Mouse (Mus musculus) MEL (cell line): Measurements from ENCODE around the gene Msx2. TPM values are rescaled to one million over a fixed set of nuclear protein-coding genes. Genes with fewer than 3 reads are reported as not detected.

Source experiments
- DNase-seq: peaks from one replicate; pipeline ENCODE4 v3.0.0; 2011; ENCODE audit warnings: low read depth, low spot score
- H3K27ac ChIP-seq: 2 replicates; pipeline ENCODE4 v1.5.1; 2012; ENCODE audit warnings: low read depth, mild to moderate bottlenecking, control low read depth, low read length, moderate library complexity; ENCODE audit not compliant: control insufficient read depth
- H3K27me3 ChIP-seq, 2 experiments: fragments of 150-350 bp in 1 of 2; sonication (generic) in 1 of 2; 2 replicates each; pipeline ENCODE4 v1.6.1; 2012; ENCODE audit warnings: low read length in 2 of 2, mild to moderate bottlenecking in 2 of 2, improper control_type of control experiment in 1 of 2, moderate library complexity in 1 of 2; ENCODE audit not compliant: insufficient read depth in 2 of 2, control insufficient read depth in 1 of 2
- H3K36me3 ChIP-seq, 2 experiments: 2 replicates each; pipeline ENCODE4 v1.6.1; 2012 to 2014; ENCODE audit warnings: low read length in 2 of 2, improper control_type of control experiment in 1 of 2, inconsistent platforms in 1 of 2, mild to moderate bottlenecking in 1 of 2; ENCODE audit not compliant: insufficient read depth in 2 of 2, control insufficient read depth in 1 of 2
- H3K4me1 ChIP-seq, 2 experiments: fragments of 150-350 bp in 1 of 2; sonication (generic) in 1 of 2; 2 replicates each; pipeline ENCODE4 v1.6.1; 2012; ENCODE audit warnings: low read length in 2 of 2, improper control_type of control experiment in 1 of 2, mild to moderate bottlenecking in 1 of 2; ENCODE audit not compliant: insufficient read depth in 2 of 2, control insufficient read depth in 1 of 2
- H3K4me3 ChIP-seq, 2 experiments: fragments of 150-350 bp in 1 of 2; sonication (generic) in 1 of 2; 2 replicates each; pipeline ENCODE4 v1.5.1; 2012; ENCODE audit warnings: low read depth in 2 of 2, low read length in 2 of 2, mild to moderate bottlenecking in 2 of 2, moderate library complexity in 2 of 2, control low read depth in 1 of 2, improper control_type of control experiment in 1 of 2; ENCODE audit not compliant: control insufficient read depth in 1 of 2, insufficient read depth in 1 of 2
- H3K79me2 ChIP-seq: 2 replicates; pipeline ENCODE4 v1.6.1; 2012; ENCODE audit warnings: mild to moderate bottlenecking, low read length, moderate library complexity; ENCODE audit not compliant: control insufficient read depth, poor library complexity, insufficient read depth
- H3K9ac ChIP-seq: 2 replicates; pipeline ENCODE4 v1.6.1; 2012; ENCODE audit warnings: low read depth, mild to moderate bottlenecking, control low read depth, low read length, moderate library complexity; ENCODE audit not compliant: control insufficient read depth, poor library complexity, severe bottlenecking
- H3K9me3 ChIP-seq: fragments of 150-350 bp; sonication (generic); replicated peaks from 2 replicates; pipeline ENCODE4 v1.6.1; 2012; ENCODE audit warnings: mild to moderate bottlenecking, low read length, improper control_type of control experiment, moderate library complexity; ENCODE audit not compliant: insufficient read depth
- BHLHE40 ChIP-seq: IDR thresholded peaks from 2 replicates; pipeline ENCODE4 v1.6.1; 2012; ENCODE audit warnings: low read depth, mild to moderate bottlenecking, inconsistent platforms, low read length, improper control_type of control experiment, borderline replicate concordance
- CHD2 ChIP-seq: IDR thresholded peaks from 2 replicates; pipeline ENCODE4 v1.6.1; 2011; ENCODE audit warnings: low read length, improper control_type of control experiment
- E2F4 ChIP-seq: IDR thresholded peaks from 2 replicates; pipeline ENCODE4 v1.6.1; 2011; ENCODE audit warnings: low read depth, low read length, improper control_type of control experiment, borderline replicate concordance
- GATA1 ChIP-seq: IDR thresholded peaks from 2 replicates; pipeline ENCODE4 v1.6.1; 2011; ENCODE audit warnings: low read depth, low read length, improper control_type of control experiment
- MEF2A ChIP-seq: IDR thresholded peaks from 2 replicates; pipeline ENCODE4 v1.6.1; 2014; ENCODE audit warnings: low read depth, mild to moderate bottlenecking, inconsistent platforms, low read length, improper control_type of control experiment; ENCODE audit not compliant: poor library complexity, insufficient replicate concordance, severe bottlenecking; ENCODE audit errors: extremely low read depth
- MYB ChIP-seq: IDR thresholded peaks from 2 replicates; pipeline ENCODE4 v1.6.1; 2011; ENCODE audit warnings: mild to moderate bottlenecking, low read depth, low read length, improper control_type of control experiment
- MYC ChIP-seq: IDR thresholded peaks from 2 replicates; pipeline ENCODE4 v1.6.1; 2011; ENCODE audit warnings: low read depth, mild to moderate bottlenecking, low read length, improper control_type of control experiment, moderate library complexity
- NRF1 ChIP-seq: IDR thresholded peaks from 2 replicates; pipeline ENCODE4 v1.6.1; 2014; ENCODE audit warnings: low read depth, mild to moderate bottlenecking, inconsistent platforms, low read length, improper control_type of control experiment, moderate library complexity; ENCODE audit not compliant: poor library complexity, insufficient read depth, severe bottlenecking
- POLR2AphosphoS2 ChIP-seq: IDR thresholded peaks from 2 replicates; pipeline ENCODE4 v1.6.1; 2011; ENCODE audit warnings: low read length, improper control_type of control experiment
- POLR2AphosphoS5 ChIP-seq: IDR thresholded peaks from 2 replicates; pipeline ENCODE4 v1.6.1; 2012; ENCODE audit warnings: low read depth, borderline replicate concordance, mild to moderate bottlenecking, inconsistent platforms, low read length, moderate library complexity, mixed read lengths
- RAD21 ChIP-seq: IDR thresholded peaks from 2 replicates; pipeline ENCODE4 v1.6.1; 2011; ENCODE audit warnings: mild to moderate bottlenecking, low read depth, low read length, improper control_type of control experiment
- RCOR1 ChIP-seq: IDR thresholded peaks from 2 replicates; pipeline ENCODE4 v1.6.1; 2012; ENCODE audit warnings: low read depth, mild to moderate bottlenecking, inconsistent platforms, low read length, improper control_type of control experiment
- SIN3A ChIP-seq: IDR thresholded peaks from 2 replicates; pipeline ENCODE4 v1.6.1; 2012; ENCODE audit warnings: low read length, improper control_type of control experiment, inconsistent platforms
- SMC3 ChIP-seq: IDR thresholded peaks from 2 replicates; pipeline ENCODE4 v1.6.1; 2011; ENCODE audit warnings: low read depth, low read length, improper control_type of control experiment
- TAL1 ChIP-seq: IDR thresholded peaks from 2 replicates; pipeline ENCODE4 v1.6.1; 2012; ENCODE audit warnings: mild to moderate bottlenecking, inconsistent platforms, low read length, moderate library complexity, mixed read lengths
- TBP ChIP-seq: IDR thresholded peaks from 2 replicates; pipeline ENCODE4 v1.8.0; 2011; ENCODE audit warnings: low read depth, low read length, improper control_type of control experiment
- TCF12 ChIP-seq: IDR thresholded peaks from 2 replicates; pipeline ENCODE4 v1.6.1; 2014; ENCODE audit warnings: low read depth, mild to moderate bottlenecking, inconsistent platforms, low read length, improper control_type of control experiment, moderate library complexity
- USF2 ChIP-seq, 2 experiments: IDR thresholded peaks; 2 replicates each; pipeline ENCODE4 v1.6.1; 2011 to 2012; ENCODE audit warnings: improper control_type of control experiment in 2 of 2, low read length in 2 of 2, borderline replicate concordance in 1 of 2, inconsistent platforms in 1 of 2, low read depth in 1 of 2, mild to moderate bottlenecking in 1 of 2; ENCODE audit not compliant: insufficient read depth in 1 of 2
- ZNF384 ChIP-seq: IDR thresholded peaks from 2 replicates; pipeline ENCODE4 v1.6.1; 2012; ENCODE audit warnings: low read depth, mild to moderate bottlenecking, inconsistent platforms, low read length, improper control_type of control experiment
- polyA plus RNA-seq, 2 experiments: library from polyadenylated mRNA; stranded (reverse) in 1 of 2; unstranded in 1 of 2; fragments of >175 nt in 1 of 2; fragments of >200 nt in 1 of 2; gene quantifications; 2 replicates each; pipeline versions ENCODE4 v1.2.1 to v1.2.4; 2012; ENCODE audit warnings: low replicate concordance in 2 of 2, low read depth in 1 of 2; ENCODE audit not compliant: insufficient read length in 2 of 2, insufficient read depth in 1 of 2, missing spikeins in 1 of 2
- total RNA-seq: library from RNA; depleted of rRNA; stranded (reverse); fragments of 300-350 nt; gene quantifications from 2 replicates; pipeline ENCODE4 v1.2.3, GENCODE M21; 2012

Msx2 gene
- total and polyA plus RNA-seq, 3 experiments, result not detected

- no peak for TF ChIP-seq TAL1
- no peak for TF ChIP-seq MEF2A
- TF ChIP-seq POLR2AphosphoS5, result no peak
Observed at GRCm38 (mm10) chr13:53501057-53501456, 28.2 kb upstream of the Msx2 start (continued).

- H3K27ac ChIP-seq, result no peak overlapping the region
- no peak for DNase-seq
- no peaks in the 10 kb centered on the region for H3K9me3 ChIP-seq
- no peak overlapping the region for H3K9ac ChIP-seq
- H3K4me3 ChIP-seq, result no peak overlapping the region
- H3K4me1 ChIP-seq, result no peaks in the 10 kb centered on the region
- H3K36me3 ChIP-seq, result no peaks in the 10 kb centered on the region
- TF ChIP-seq SIN3A, result no peak
- no peak for TF ChIP-seq GATA1
- H3K27me3 ChIP-seq, result no peaks in the 10 kb centered on the region
- no peaks in the 10 kb centered on the region for H3K79me2 ChIP-seq
Observed at GRCm38 (mm10) chr13:53486512-53486911, 13.6 kb upstream of the Msx2 start.

GRCm38 (mm10) chr13:53475701-53476188 lies 2.9 kb upstream of the Msx2 start:
- Histone ChIP-seq H3K4me1 (no peaks in the 10 kb centered on the region), H3K27me3 (no peaks in the 10 kb centered on the region), H3K27ac (no peak overlapping the region), H3K4me3 (no peak overlapping the region), H3K9me3 (no peaks in the 10 kb centered on the region), H3K79me2 (no peaks in the 10 kb centered on the region), H3K36me3 (no peaks in the 10 kb centered on the region), H3K9ac (no peak overlapping the region)
- no peak for DNase-seq
- TF ChIP-seq RAD21 (no peak), RCOR1 (no peak), TBP (no peak), MYB (no peak), TCF12 (no peak), ZNF384 (no peak), POLR2AphosphoS2 (no peak), USF2 (IDR thresholded peaks at IDR 0.05; ENCODE audit: borderline replicate concordance in 1 of 2, insufficient read depth in 1 of 2, low read depth in 1 of 2, low read length in 2 of 2) (no peak), NRF1 (no peak), BHLHE40 (no peak), MYC (no peak), E2F4 (no peak), CHD2 (no peak), POLR2AphosphoS5 (no peak), SMC3 (no peak), MEF2A (no peak)
